Mouse (Mus musculus) lung, embryonic 15.5 days (tissue): ENCODE results near the gene Upk2. TPM values are rescaled to one million over a fixed set of nuclear protein-coding genes. Genes with fewer than 3 reads are reported as not detected.
A peak's percentile ranks its signal among the peaks of the same experiment; 100 is the strongest.
"Not testable (repeated sequence)": the region's sequence is repeated elsewhere in the genome, so short reads cannot be mapped to it uniquely, and the experiment has no call there.

Experiments
- ATAC-seq: fragments of 200-750 bp; cut with Nextera tagmentation; 2 replicates; pipeline ENCODE4 v1.8.0; 2017; ENCODE audit warnings: moderate number of reproducible peaks, borderline replicate concordance; ENCODE audit not compliant: low FRiP score, low TSS enrichment; ENCODE audit errors: extremely low read depth
- H3K27ac ChIP-seq: fragments of 300-500 bp; sonication (generic); 2 replicates; pipeline ENCODE4 v1.5.1; 2015; ENCODE audit warnings: moderate library complexity, mild to moderate bottlenecking, inconsistent platforms
- H3K27me3 ChIP-seq: fragments of 300-500 bp; sonication (generic); 2 replicates; pipeline ENCODE4 v1.6.1; 2015; ENCODE audit warnings: inconsistent platforms
- H3K36me3 ChIP-seq: fragments of 300-500 bp; sonication (generic); 2 replicates; pipeline ENCODE4 v1.6.1; 2015; ENCODE audit warnings: inconsistent platforms
- H3K4me1 ChIP-seq: fragments of 300-500 bp; sonication (generic); 2 replicates; pipeline ENCODE4 v1.6.1; 2015; ENCODE audit warnings: inconsistent platforms
- H3K4me2 ChIP-seq: fragments of 300-500 bp; sonication (generic); 2 replicates; pipeline ENCODE4 v1.6.1; 2015; ENCODE audit warnings: inconsistent platforms, mild to moderate bottlenecking, moderate library complexity
- H3K4me3 ChIP-seq: fragments of 300-500 bp; sonication (generic); 2 replicates; pipeline ENCODE4 v1.5.1; 2015; ENCODE audit warnings: mild to moderate bottlenecking, inconsistent platforms
- H3K9ac ChIP-seq: fragments of 300-500 bp; sonication (generic); 2 replicates; pipeline ENCODE4 v1.6.1; 2015; ENCODE audit warnings: inconsistent platforms
- H3K9me3 ChIP-seq: fragments of 300-500 bp; sonication (generic); 2 replicates; pipeline ENCODE4 v1.6.1; 2016; ENCODE audit warnings: inconsistent platforms
- WGBS: fragments of 180-500 bp; shearing (Covaris S2); methylation state at CpG from one replicate; pipeline ENCODE4 v1.1.7; 2015; 5-methylcytosine and 5-hydroxymethylcytosine counted together
- polyA plus RNA-seq: library from polyadenylated mRNA; unstranded; fragments of >200 nt; fragmentation: Nextera tagmentation; extraction: Ambion mirVana; gene quantifications from 2 replicates; pipeline ENCODE4 v1.2.1, GENCODE M21; 2015

The Upk2 gene
- polyA plus RNA-seq, 1 experiment from 2014 or later: 1.3 TPM

GRCm38 (mm10) chr9:44412781-44413180 is 42.0 kb downstream of the Upk2 start:
- Histone ChIP-seq H3K4me1 (peaks cover 20% of the 10 kb centered on the region), H3K36me3 (peaks cover 59% of the 10 kb centered on the region), H3K4me3 (no peak overlapping the region), H3K9me3 (no peaks in the 10 kb centered on the region), H3K27me3 (no peaks in the 10 kb centered on the region), H3K9ac (no peak overlapping the region), H3K27ac (no peak overlapping the region), H3K4me2 (no peak overlapping the region)
- 55% methylated on average over 2 of the region's 2 CpGs for WGBS
- ATAC-seq: no peak

- 72% methylated on average over 4 of the region's 4 CpGs for WGBS
- Histone ChIP-seq H3K27me3 (no peaks in the 10 kb centered on the region), H3K36me3 (peaks cover 59% of the 10 kb centered on the region), H3K4me3 (no peak overlapping the region), H3K9ac (no peak overlapping the region), H3K27ac (no peak overlapping the region), H3K9me3 (no peaks in the 10 kb centered on the region), H3K4me2 (no peak overlapping the region), H3K4me1 (peaks cover 17% of the 10 kb centered on the region)
- no peak for ATAC-seq
These were observed 42.5 kb downstream of the Upk2 start for GRCm38 (mm10) chr9:44412306-44412705.

GRCm38 (mm10) chr9:44411601-44412130 is 43.1 kb downstream of the Upk2 start:
- 73% methylated on average over 1 of the region's 1 CpGs for WGBS
- no peak overlapping the region for H3K4me2 ChIP-seq
- no peaks in the 10 kb centered on the region for H3K9me3 ChIP-seq
- H3K9ac ChIP-seq: no peak overlapping the region
- peaks cover 13% of the 10 kb centered on the region for H3K4me1 ChIP-seq
- no peak overlapping the region for H3K27ac ChIP-seq
- ATAC-seq: no peak
- peaks cover 59% of the 10 kb centered on the region for H3K36me3 ChIP-seq
- H3K27me3 ChIP-seq: no peaks in the 10 kb centered on the region
- no peak overlapping the region for H3K4me3 ChIP-seq

GRCm38 (mm10) chr9:44410647-44411336 is 44.0 kb downstream of the Upk2 start:
- WGBS: 67% methylated on average over 2 of the region's 2 CpGs

GRCm38 (mm10) chr9:44408693-44409092 is 46.1 kb downstream of the Upk2 start:
- peaks cover 67% of the 10 kb centered on the region for H3K36me3 ChIP-seq
- peak overlapping the region; percentile 74 for H3K4me2 ChIP-seq
- H3K4me3 ChIP-seq: peak overlapping the region; percentile 90
- 73% methylated on average over 9 of the region's 9 CpGs for WGBS
- not testable (repeated sequence) for ATAC-seq, H3K27ac ChIP-seq, H3K9me3 ChIP-seq, H3K27me3 ChIP-seq
- H3K4me1 ChIP-seq: peaks cover 25% of the 10 kb centered on the region
- peak overlapping the region; percentile 85 for H3K9ac ChIP-seq

More at GRCm38 (mm10) chr9:44410647-44411336, 44.0 kb downstream of the Upk2 start:
- Histone ChIP-seq H3K27ac (no peak overlapping the region), H3K9me3 (no peaks in the 10 kb centered on the region), H3K4me3 (no peak overlapping the region), H3K4me1 (peaks cover 18% of the 10 kb centered on the region), H3K4me2 (no peak overlapping the region), H3K9ac (no peak overlapping the region), H3K27me3 (no peaks in the 10 kb centered on the region), H3K36me3 (peaks cover 59% of the 10 kb centered on the region)
- ATAC-seq: no peak

GRCm38 (mm10) chr9:44407752-44408097 is 47.1 kb downstream of the Upk2 start:
- Histone ChIP-seq H3K9me3 (no peaks in the 10 kb centered on the region), H3K9ac (peak overlapping the region; percentile 85), H3K4me2 (peak overlapping the region; percentile 74), H3K36me3 (peaks cover 70% of the 10 kb centered on the region), H3K27me3 (no peaks in the 10 kb centered on the region), H3K4me3 (peak overlapping the region; percentile 90), H3K27ac (peak overlapping the region; percentile 98), H3K4me1 (peaks cover 25% of the 10 kb centered on the region)
- ATAC-seq: no peak
- 0% methylated on average over 24 of the region's 24 CpGs for WGBS

GRCm38 (mm10) chr9:44406906-44407751 is 47.6 kb downstream of the Upk2 start, which contains the start of the genes Rps25 and Trappc4:
TSS of gene Rps25 (plus strand) at chr9:44407139.
TSS of gene Trappc4 (minus strand) at chr9:44407600.
- under 1% methylated on average over 51 of the region's 51 CpGs for WGBS
- peaks cover 70% of the 10 kb centered on the region for H3K36me3 ChIP-seq
- H3K4me3 ChIP-seq: peak within 1 kb of the TSS; percentile 90
- H3K27ac ChIP-seq: peak within 1 kb of the TSS; percentile 98
- no peaks in the 10 kb centered on the region for H3K27me3 ChIP-seq
- H3K9me3 ChIP-seq: no peaks in the 10 kb centered on the region
- peaks cover 25% of the 10 kb centered on the region for H3K4me1 ChIP-seq
- H3K4me2 ChIP-seq: peak within 1 kb of the TSS; percentile 74
- ATAC-seq: peak; percentile 96
- H3K9ac ChIP-seq: peak within 1 kb of the TSS; percentile 85

- peaks cover 25% of the 10 kb centered on the region for H3K4me1 ChIP-seq
- no peak overlapping the region for H3K27ac ChIP-seq
- ATAC-seq: no peak
- peaks cover 70% of the 10 kb centered on the region for H3K36me3 ChIP-seq
- H3K4me2 ChIP-seq: no peak overlapping the region
- no peaks in the 10 kb centered on the region for H3K27me3 ChIP-seq
- no peak overlapping the region for H3K4me3 ChIP-seq
- H3K9ac ChIP-seq: no peak overlapping the region
- 57% methylated on average over 3 of the region's 3 CpGs for WGBS
- no peaks in the 10 kb centered on the region for H3K9me3 ChIP-seq
These were observed 49.8 kb downstream of the Upk2 start for GRCm38 (mm10) chr9:44405011-44405410.

Other genes with a start within 250 kb of the Upk2 start
- gene Cbl, start 220.9 kb downstream of the Upk2 start, polyA plus RNA-seq: 13.5 and 15.4 TPM in 2 replicates
- gene Ccdc153, start 214.3 kb downstream of the Upk2 start, polyA plus RNA-seq: 2.8 and 2.9 TPM in 2 replicates
- 0.09 TPM in 1 of 2 replicates, not detected in the other for gene Pdzd3, start 203.5 kb downstream of the Upk2 start, polyA plus RNA-seq
- 9.9 and 11.0 TPM in 2 replicates for gene Nlrx1, start 186.4 kb downstream of the Upk2 start, polyA plus RNA-seq
- 1.8 and 2.0 TPM in 2 replicates for gene Abcg4, start 166.4 kb downstream of the Upk2 start, polyA plus RNA-seq
- 21.4 and 21.7 TPM in 2 replicates for gene Hinfp, start 149.3 kb downstream of the Upk2 start, polyA plus RNA-seq
- 6.8 and 8.5 TPM in 2 replicates for gene C2cd2l, start 134.7 kb downstream of the Upk2 start, polyA plus RNA-seq
- gene Dpagt1, start 129.0 kb downstream of the Upk2 start, polyA plus RNA-seq: 33.5 and 36.5 TPM in 2 replicates
- gene H2afx, start 120.3 kb downstream of the Upk2 start, polyA plus RNA-seq: 357 and 365 TPM in 2 replicates
- gene Hmbs, start 110.7 kb downstream of the Upk2 start, polyA plus RNA-seq: 123 and 135 TPM in 2 replicates
- 27.9 and 29.8 TPM in 2 replicates for gene Vps11, start 93.3 kb downstream of the Upk2 start, polyA plus RNA-seq
- 34.6 and 35.7 TPM in 2 replicates for gene Hyou1, start 75.5 kb downstream of the Upk2 start, polyA plus RNA-seq
- gene Slc37a4, start 58.1 kb downstream of the Upk2 start, polyA plus RNA-seq: 20.5 and 21.3 TPM in 2 replicates
- 1,635 and 1,709 TPM in 2 replicates for gene Rps25, start 47.8 kb downstream of the Upk2 start, polyA plus RNA-seq
- 131 and 133 TPM in 2 replicates for gene Trappc4, start 47.4 kb downstream of the Upk2 start, polyA plus RNA-seq
- gene Ccdc84, start 36.4 kb downstream of the Upk2 start, polyA plus RNA-seq: 27.3 and 31.7 TPM in 2 replicates
- not detected in 2 replicates for gene Foxr1, start 13.8 kb downstream of the Upk2 start, polyA plus RNA-seq
- gene Bcl9l, start 27.8 kb upstream of the Upk2 start, polyA plus RNA-seq: 17.1 and 17.3 TPM in 2 replicates
- gene Cxcr5, start 106.9 kb upstream of the Upk2 start, polyA plus RNA-seq: not detected in 2 replicates
- 20.7 and 22.5 TPM in 2 replicates for gene Ddx6, start 149.9 kb upstream of the Upk2 start, polyA plus RNA-seq
- not detected in 2 replicates for gene Treh, start 218.3 kb upstream of the Upk2 start, polyA plus RNA-seq